Mouse (Mus musculus): ENCODE results near the gene Cisd1.

The Cisd1 gene

GRCm38 (mm10) chr10:71327386-71327785 is 17.4 kb downstream of the Cisd1 start:
- CTCF ChIA-PET, result interaction anchor here (1.2 to 1.3 kb wide), 2 partner anchors 74 to 76 kb away, joined by 9 to 10 read pairs; no protein-coding TSS in a partner anchor

DNA sequence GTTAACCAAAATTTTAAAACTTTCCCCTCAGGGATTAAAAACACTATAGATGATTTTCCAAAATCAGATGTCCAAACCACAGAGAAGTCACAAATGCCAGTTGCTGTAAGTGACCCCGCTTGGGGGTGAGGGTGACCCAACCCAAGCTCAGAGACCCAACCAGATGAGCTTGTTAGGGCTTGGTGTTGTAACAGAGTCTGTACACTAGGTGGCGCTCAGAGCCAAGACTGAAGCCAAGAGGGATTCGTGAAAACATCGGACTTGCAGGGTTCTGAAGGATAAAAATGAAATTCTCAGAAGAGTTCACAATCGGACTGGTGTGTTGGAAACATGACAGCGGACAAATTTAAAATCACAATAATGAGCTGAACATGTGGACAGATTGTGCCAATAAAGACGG is 18.0 kb downstream of the Cisd1 start:
- CTCF ChIA-PET, result interaction anchor here (1.2 to 1.3 kb wide), 2 partner anchors 75 to 77 kb away, joined by 9 to 10 read pairs; no protein-coding TSS in a partner anchor

GRCm38 (mm10) chr10:71326123-71326522 is 18.6 kb downstream of the Cisd1 start:
- CTCF ChIA-PET, result interaction anchor here (0.7 to 1.3 kb wide), 3 partner anchors 24 to 77 kb away, joined by 5 to 10 read pairs (median 9); no protein-coding TSS in a partner anchor

GRCm38 (mm10) chr10:71323669-71324068 is 21.1 kb downstream of the Cisd1 start:
- CTCF ChIA-PET, result no interaction called here

DNA sequence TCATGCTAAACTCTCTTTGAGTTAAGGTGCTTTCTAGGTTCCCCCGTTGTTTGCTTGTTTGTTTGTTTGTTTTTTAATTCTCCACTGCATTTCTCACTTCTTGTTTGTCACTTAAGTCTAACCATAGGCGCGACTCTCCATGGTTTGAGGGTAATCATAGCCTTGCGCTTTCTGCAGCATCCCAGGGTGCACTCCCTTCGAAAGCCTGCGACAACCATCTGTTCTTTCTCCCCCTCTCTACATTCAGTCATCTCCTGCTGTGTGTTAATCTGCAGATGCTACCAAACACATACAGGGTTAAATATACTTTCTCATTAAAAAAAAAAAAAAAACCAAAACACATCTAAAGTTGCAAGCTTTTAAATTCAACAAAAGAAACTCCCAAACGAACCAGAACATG is 28.3 kb downstream of the Cisd1 start:
- CTCF ChIA-PET, result no interaction called here

DNA sequence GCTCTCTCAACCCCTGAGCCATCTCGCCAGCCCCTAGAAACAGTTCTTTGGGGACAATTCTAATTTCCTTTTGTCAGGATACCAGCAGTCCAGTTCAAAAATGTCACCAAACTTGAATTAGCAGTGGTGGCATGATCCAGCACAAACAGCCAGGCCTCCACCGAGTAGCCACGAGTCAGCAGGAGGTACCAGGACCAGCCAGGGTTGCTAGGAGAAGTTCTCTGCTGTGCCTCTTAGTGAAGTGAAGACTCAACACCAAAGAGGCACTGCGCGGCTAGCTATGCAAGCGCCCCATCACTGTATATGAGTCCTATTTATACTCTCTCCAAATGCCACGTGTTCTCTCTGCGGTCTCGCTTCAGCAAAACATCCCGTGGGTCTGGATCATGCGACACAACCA is 28.7 kb downstream of the Cisd1 start:
- CTCF ChIA-PET, result no interaction called here

DNA sequence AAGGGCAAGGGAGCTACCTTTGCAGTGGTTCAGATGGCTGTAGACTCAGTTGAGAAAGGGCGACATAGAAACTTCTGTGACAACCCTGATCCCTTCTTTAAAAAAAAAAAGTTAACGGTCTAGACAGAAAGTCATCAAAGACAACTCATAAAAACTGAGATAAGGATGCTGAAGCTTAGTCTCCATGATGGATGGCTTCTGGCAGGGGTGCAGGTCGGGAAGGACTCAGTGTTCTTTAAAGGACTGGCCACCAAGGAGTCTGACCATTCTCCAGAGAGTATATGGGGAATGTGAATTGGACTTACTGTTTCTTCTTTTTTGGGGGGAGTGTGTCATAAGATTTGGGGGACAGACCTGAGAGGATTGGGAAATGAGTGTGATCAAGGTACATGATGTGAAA is 30.2 kb downstream of the Cisd1 start:
- CTCF ChIA-PET, result no interaction called here

GRCm38 (mm10) chr10:71310288-71310687 is 34.5 kb downstream of the Cisd1 start:
- CTCF ChIA-PET, result interaction anchor here (0.7 kb wide), 1 partner anchor 81 kb away, joined by 3 read pairs; no protein-coding TSS in a partner anchor

- CTCF ChIA-PET, result interaction anchor here (0.5 kb wide), 1 partner anchor 93 kb away, joined by 11 read pairs; no protein-coding TSS in a partner anchor
Measured at GRCm38 (mm10) chr10:71308199-71308598, 36.6 kb downstream of the Cisd1 start.

DNA sequence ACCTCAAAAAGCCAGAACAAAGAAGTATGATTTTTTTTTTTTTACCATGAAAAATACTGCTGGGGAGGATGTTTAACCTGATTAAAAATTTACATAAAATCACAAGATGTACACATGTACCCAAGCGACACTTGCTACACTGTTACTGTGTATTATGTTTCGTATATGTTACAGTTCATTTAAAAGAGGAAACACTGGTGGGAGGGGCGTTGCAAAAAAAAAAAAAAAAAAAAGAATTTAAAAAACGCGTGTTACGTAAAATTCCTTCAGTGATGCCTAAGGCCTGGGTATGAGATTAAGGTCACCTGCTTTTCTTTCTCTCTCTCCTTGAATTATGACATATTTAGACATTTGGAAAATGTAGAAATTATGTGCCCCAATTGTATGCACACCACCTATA is 38.0 kb downstream of the Cisd1 start:
- CTCF ChIA-PET, result no interaction called here

- CTCF ChIA-PET, result no interaction called here
Measured at GRCm38 (mm10) chr10:71306190-71306589, 38.6 kb downstream of the Cisd1 start.

GRCm38 (mm10) chr10:71302490-71302889 is 42.3 kb downstream of the Cisd1 start:
- CTCF ChIA-PET, result interaction anchor here (0.6 to 0.9 kb wide), 3 partner anchors 36 to 940 kb away, joined by 3 to 7 read pairs (median 4); no protein-coding TSS in a partner anchor

DNA sequence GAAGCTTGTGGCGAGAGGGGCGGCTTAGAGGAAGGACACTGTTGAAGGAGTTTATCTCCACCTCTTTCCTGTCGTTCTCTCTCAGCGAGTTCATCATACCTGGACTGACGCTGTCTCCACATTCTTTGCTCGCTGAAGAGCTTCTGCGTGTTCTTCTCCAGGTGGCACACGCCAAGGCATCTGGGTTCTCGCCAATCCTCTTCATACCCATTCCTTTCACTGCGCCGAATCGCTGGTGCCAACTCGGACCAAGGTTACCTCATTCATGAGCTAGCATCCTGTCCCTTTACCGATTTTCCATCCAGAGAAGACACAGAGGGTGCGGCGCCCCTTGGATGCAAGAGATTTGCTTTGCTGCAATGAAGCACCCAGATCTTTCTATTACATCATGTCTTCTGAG is 44.6 kb downstream of the Cisd1 start:
- CTCF ChIA-PET, result no interaction called here

- CTCF ChIA-PET, result no interaction called here
Measured at GRCm38 (mm10) chr10:71293245-71293644, 51.5 kb downstream of the Cisd1 start.

- CTCF ChIA-PET, result no interaction called here
Measured at GRCm38 (mm10) chr10:71292254-71292653, 52.5 kb downstream of the Cisd1 start.

GRCm38 (mm10) chr10:71291801-71292200 is 53.0 kb downstream of the Cisd1 start:
- CTCF ChIA-PET, result no interaction called here

GRCm38 (mm10) chr10:71291179-71291661 is 53.5 kb downstream of the Cisd1 start:
- CTCF ChIA-PET, result no interaction called here

DNA sequence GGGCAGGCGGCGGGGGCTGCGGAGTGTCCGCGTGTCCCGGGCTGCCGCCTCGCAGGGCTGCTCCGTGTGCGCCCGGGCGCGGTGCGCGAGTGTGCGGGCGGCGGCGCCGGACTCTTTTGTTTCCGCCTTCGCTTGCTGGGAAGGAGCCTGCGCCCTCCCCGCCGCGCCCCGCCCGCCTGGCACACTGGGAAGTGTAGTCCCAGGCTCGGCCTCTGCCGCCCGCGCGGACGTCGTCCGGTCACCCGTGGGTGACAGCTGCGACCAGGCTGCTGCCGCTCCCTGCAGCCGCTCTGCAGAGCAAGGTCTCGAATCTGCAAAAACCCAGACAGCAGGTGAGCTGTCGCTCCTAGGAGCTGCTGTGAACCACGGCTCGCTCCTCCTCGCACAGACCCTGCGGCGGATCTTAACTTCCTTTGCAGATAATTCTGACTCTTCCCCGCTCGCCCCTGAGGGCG is 59.6 kb downstream of the Cisd1 start, which contains the start of gene Ube2d1:
Gene Ube2d1, minus strand, starts transcription at position 137 of the 455 bp plus-strand sequence.
- CTCF ChIA-PET, result no interaction called here

DNA sequence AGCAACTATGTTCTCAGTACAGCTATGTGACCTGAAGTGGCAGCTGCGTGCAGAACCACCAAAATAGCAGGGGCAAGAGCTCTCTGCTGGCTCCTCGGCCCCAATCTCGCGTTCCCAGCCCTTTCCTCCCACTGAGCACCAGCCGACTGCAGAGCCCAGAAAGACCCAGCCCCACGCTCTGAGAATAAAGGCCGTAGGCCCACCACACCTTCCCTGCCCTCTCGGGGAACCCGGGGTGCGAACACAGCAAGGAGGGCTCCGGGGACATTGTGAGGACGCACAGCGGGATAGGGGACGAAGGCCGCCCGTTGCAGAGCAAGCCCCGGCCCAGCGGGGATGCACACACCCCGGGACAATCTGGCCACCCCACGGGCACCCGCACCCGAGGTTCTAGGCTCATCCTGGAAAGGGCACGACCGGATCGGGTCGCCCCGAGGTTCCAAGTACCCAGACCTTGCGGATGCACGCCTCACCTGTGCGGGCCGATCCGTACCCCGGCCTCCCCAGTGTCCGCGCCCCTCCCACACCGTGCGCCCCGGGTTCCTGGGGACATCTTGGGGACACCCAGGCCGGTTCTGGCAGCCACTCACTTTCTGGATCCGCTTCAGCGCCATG is 60.1 kb downstream of the Cisd1 start:
- CTCF ChIA-PET, result no interaction called here

DNA sequence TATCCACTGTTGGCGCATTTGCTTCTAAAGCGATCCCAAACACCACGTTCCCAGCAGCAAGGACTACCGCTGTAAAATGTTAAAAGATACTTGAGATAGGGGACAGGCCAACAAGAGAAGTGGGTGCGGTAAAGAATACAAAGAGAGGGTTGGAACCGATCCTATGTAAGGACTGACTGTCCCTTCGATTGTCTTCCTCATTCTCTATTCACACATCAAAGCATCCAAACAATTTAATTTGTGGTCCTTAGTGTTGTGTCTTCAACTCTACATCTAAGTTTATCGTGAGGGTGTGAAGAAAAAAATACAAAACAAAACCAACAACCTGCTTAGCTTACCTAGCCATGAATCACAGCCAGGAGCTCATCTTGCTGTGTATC is 60.6 kb downstream of the Cisd1 start:
- CTCF ChIA-PET, result no interaction called here

Data from spleen, embryonic (tissue).